Mouse (Mus musculus) thymus, postnatal 4 days (tissue): ENCODE data around the gene Miga2.

ENCODE experiments used
- DNase-seq: peaks from one replicate; pipeline ENCODE4 v3.0.0; 2021

Gene Miga2

GRCm38 (mm10) chr2:30363773-30364650 lies at the start of gene Miga2:
TSS of gene Miga2 (plus strand) at chr2:30364233.
- DNase-seq, result peak; percentile 97

GRCm38 (mm10) chr2:30316136-30316535 lies 47.9 kb upstream of the Miga2 start:
- DNase-seq, result peak; percentile 16

GRCm38 (mm10) chr2:30316955-30317354 lies 47.1 kb upstream of the Miga2 start:
- DNase-seq, result no peak

GRCm38 (mm10) chr2:30319260-30319659 lies 44.8 kb upstream of the Miga2 start:
- no peak for DNase-seq

- no peak for DNase-seq
Measured at GRCm38 (mm10) chr2:30323111-30323510, 40.9 kb upstream of the Miga2 start.

GRCm38 (mm10) chr2:30325296-30325695 lies 38.7 kb upstream of the Miga2 start:
- DNase-seq, result no peak

GRCm38 (mm10) chr2:30327276-30327675 lies 36.8 kb upstream of the Miga2 start:
- DNase-seq, result no peak

GRCm38 (mm10) chr2:30328791-30329190 lies 35.2 kb upstream of the Miga2 start:
- DNase-seq, result no peak

GRCm38 (mm10) chr2:30335324-30335723 lies 28.7 kb upstream of the Miga2 start:
- no peak for DNase-seq

- DNase-seq, result no peak
Measured at GRCm38 (mm10) chr2:30336174-30336915, 27.7 kb upstream of the Miga2 start.

- no peak for DNase-seq
Measured at GRCm38 (mm10) chr2:30337179-30337578, 26.9 kb upstream of the Miga2 start.

GRCm38 (mm10) chr2:30342061-30342460 lies 22.0 kb upstream of the Miga2 start:
- no peak for DNase-seq

GRCm38 (mm10) chr2:30342544-30342943 lies 21.5 kb upstream of the Miga2 start:
- DNase-seq, result no peak

- DNase-seq, result no peak
Measured at GRCm38 (mm10) chr2:30343601-30344137, 20.4 kb upstream of the Miga2 start.

- DNase-seq, result no peak
Measured at GRCm38 (mm10) chr2:30345971-30346676, 17.9 kb upstream of the Miga2 start.

- DNase-seq, result no peak
Measured at GRCm38 (mm10) chr2:30349196-30349595, 14.8 kb upstream of the Miga2 start.

GRCm38 (mm10) chr2:30351149-30351548 lies 12.9 kb upstream of the Miga2 start:
- DNase-seq, result no peak

- no peak for DNase-seq
Measured at GRCm38 (mm10) chr2:30355861-30356260, 8.2 kb upstream of the Miga2 start.

- DNase-seq, result no peak
Measured at GRCm38 (mm10) chr2:30356266-30356665, 7.8 kb upstream of the Miga2 start.

- DNase-seq, result no peak
Measured at GRCm38 (mm10) chr2:30356906-30357305, 7.1 kb upstream of the Miga2 start.

- peak; percentile 29 for DNase-seq
Measured at GRCm38 (mm10) chr2:30357552-30358510, 6.2 kb upstream of the Miga2 start.
